Mouse (Mus musculus) bone marrow macrophage, adult 2 months (primary cell): Measurements from ENCODE around the gene Rrbp1. TPM values are rescaled to one million over a fixed set of nuclear protein-coding genes. Genes with fewer than 3 reads are reported as not detected.
A peak's percentile ranks its signal among the peaks of the same experiment; 100 is the strongest.

ENCODE experiments used
- H3K27ac ChIP-seq: 2 replicates; pipeline ENCODE4 v1.5.1; 2012; ENCODE audit warnings: low read depth, low read length; ENCODE audit not compliant: insufficient read depth
- H3K4me1 ChIP-seq: 2 replicates; pipeline ENCODE4 v1.6.1; 2012; ENCODE audit warnings: low read length; ENCODE audit not compliant: control insufficient read depth, insufficient read depth
- H3K4me3 ChIP-seq: 2 replicates; pipeline ENCODE4 v1.5.1; 2012; ENCODE audit warnings: mild to moderate bottlenecking, low read length, moderate library complexity; ENCODE audit not compliant: insufficient read depth
- CTCF ChIP-seq: IDR thresholded peaks from 2 replicates; pipeline ENCODE4 v1.5.1; 2012; ENCODE audit warnings: low read depth, mild to moderate bottlenecking, low read length, moderate library complexity
- POLR2A ChIP-seq: IDR thresholded peaks from 2 replicates; pipeline ENCODE4 v1.6.1; 2012; ENCODE audit warnings: mild to moderate bottlenecking, low read depth, low read length, borderline replicate concordance
- polyA plus RNA-seq: library from polyadenylated mRNA; stranded (reverse); fragments of >200 nt; gene quantifications from 2 replicates; pipeline ENCODE4 v1.2.4, GENCODE M21; 2012; ENCODE audit not compliant: missing spikeins, insufficient read depth, insufficient read length

Gene Rrbp1
- polyA plus RNA-seq, 1 experiment, result 282 TPM

- Histone ChIP-seq H3K4me1 (0 out of 2 replicates have a peak, but pooled peaks cover 3% of the 10 kb centered on the region), H3K27ac (no peak overlapping the region), H3K4me3 (no peak overlapping the region)
- TF ChIP-seq POLR2A (no peak), CTCF (no peak)
These were observed 63.1 kb downstream of the Rrbp1 start for GRCm38 (mm10) chr2:143947981-143948380.

GRCm38 (mm10) chr2:143946399-143946798, 64.7 kb downstream of the Rrbp1 start:
- TF ChIP-seq CTCF (no peak), POLR2A (no peak)
- Histone ChIP-seq H3K27ac (no peak overlapping the region), H3K4me1 (0 out of 2 replicates have a peak, but pooled peaks cover 7% of the 10 kb centered on the region), H3K4me3 (no peak overlapping the region)

- TF ChIP-seq CTCF, result peak; percentile 40; the same call in 1 of the 2 replicates
- TF ChIP-seq POLR2A, result no peak
- no peak overlapping the region for H3K27ac ChIP-seq
- H3K4me3 ChIP-seq, result no peak overlapping the region
- 0 out of 2 replicates have a peak, but pooled peaks cover 7% of the 10 kb centered on the region for H3K4me1 ChIP-seq
These were observed 65.5 kb downstream of the Rrbp1 start for GRCm38 (mm10) chr2:143945466-143946075.

GRCm38 (mm10) chr2:143944796-143945195, 66.3 kb downstream of the Rrbp1 start:
- TF ChIP-seq POLR2A, result no peak
- no peak for TF ChIP-seq CTCF

GRCm38 (mm10) chr2:143940406-143940805, 70.7 kb downstream of the Rrbp1 start:
- Histone ChIP-seq H3K4me1 (peaks cover 10% of the 10 kb centered on the region), H3K4me3 (no peak overlapping the region), H3K27ac (no peak overlapping the region)
- TF ChIP-seq CTCF (no peak), POLR2A (no peak)

More at GRCm38 (mm10) chr2:143944796-143945195, 66.3 kb downstream of the Rrbp1 start:
- H3K27ac ChIP-seq, result no peak overlapping the region
- H3K4me3 ChIP-seq, result no peak overlapping the region
- H3K4me1 ChIP-seq, result 0 out of 2 replicates have a peak, but pooled peaks cover 7% of the 10 kb centered on the region

GRCm38 (mm10) chr2:143937861-143938260, 73.2 kb downstream of the Rrbp1 start:
- Histone ChIP-seq H3K4me1 (peaks cover 14% of the 10 kb centered on the region), H3K27ac (no peak overlapping the region), H3K4me3 (no peak overlapping the region)
- TF ChIP-seq POLR2A (no peak), CTCF (no peak)

- no peak for TF ChIP-seq POLR2A
- TF ChIP-seq CTCF, result no peak
- H3K4me1 ChIP-seq, result peaks cover 12% of the 10 kb centered on the region
- H3K4me3 ChIP-seq, result no peak overlapping the region
- no peak overlapping the region for H3K27ac ChIP-seq
These were observed 76.6 kb downstream of the Rrbp1 start for GRCm38 (mm10) chr2:143934439-143934838.

GRCm38 (mm10) chr2:143933516-143933915, 77.5 kb downstream of the Rrbp1 start:
- no peak for TF ChIP-seq POLR2A
- TF ChIP-seq CTCF, result no peak
- Histone ChIP-seq H3K4me3 (no peak overlapping the region), H3K4me1 (peaks cover 12% of the 10 kb centered on the region), H3K27ac (no peak overlapping the region)

GRCm38 (mm10) chr2:143932340-143932873, 78.7 kb downstream of the Rrbp1 start:
- H3K4me3 ChIP-seq, result no peak overlapping the region
- H3K27ac ChIP-seq, result no peak overlapping the region
- H3K4me1 ChIP-seq, result peaks cover 12% of the 10 kb centered on the region
- TF ChIP-seq POLR2A, result no peak
- no peak for TF ChIP-seq CTCF

GRCm38 (mm10) chr2:143929607-143930311, 81.3 kb downstream of the Rrbp1 start:
- no peak overlapping the region for H3K27ac ChIP-seq
- no peak overlapping the region for H3K4me3 ChIP-seq
- TF ChIP-seq POLR2A (no peak), CTCF (no peak)
- H3K4me1 ChIP-seq, result peaks cover 7% of the 10 kb centered on the region
